Mouse (Mus musculus) monocyte, adult 5-6 weeks (primary cell): ENCODE results near the gene Mcm7. TPM values are rescaled to one million over a fixed set of nuclear protein-coding genes. Genes with fewer than 3 reads are reported as not detected.

ENCODE experiments used
- ATAC-seq: fragments of 153-309, 156-312 bp; replicated peaks from 2 replicates; pipeline ENCODE4 v1.8.0; 2017; ENCODE audit warnings: mild to moderate bottlenecking; ENCODE audit not compliant: low TSS enrichment, insufficient number of reproducible peaks, severe bottlenecking, poor library complexity, low FRiP score
- total RNA-seq: library from RNA; stranded (forward); fragments of 200-1000, 200-491, 200-594 nt; gene quantifications from 3 replicates; pipeline ENCODE4 v1.2.3, GENCODE M21; 2017

Gene Mcm7
- total RNA-seq, 1 experiment from 2014 or later = 70.8 TPM

DNA sequence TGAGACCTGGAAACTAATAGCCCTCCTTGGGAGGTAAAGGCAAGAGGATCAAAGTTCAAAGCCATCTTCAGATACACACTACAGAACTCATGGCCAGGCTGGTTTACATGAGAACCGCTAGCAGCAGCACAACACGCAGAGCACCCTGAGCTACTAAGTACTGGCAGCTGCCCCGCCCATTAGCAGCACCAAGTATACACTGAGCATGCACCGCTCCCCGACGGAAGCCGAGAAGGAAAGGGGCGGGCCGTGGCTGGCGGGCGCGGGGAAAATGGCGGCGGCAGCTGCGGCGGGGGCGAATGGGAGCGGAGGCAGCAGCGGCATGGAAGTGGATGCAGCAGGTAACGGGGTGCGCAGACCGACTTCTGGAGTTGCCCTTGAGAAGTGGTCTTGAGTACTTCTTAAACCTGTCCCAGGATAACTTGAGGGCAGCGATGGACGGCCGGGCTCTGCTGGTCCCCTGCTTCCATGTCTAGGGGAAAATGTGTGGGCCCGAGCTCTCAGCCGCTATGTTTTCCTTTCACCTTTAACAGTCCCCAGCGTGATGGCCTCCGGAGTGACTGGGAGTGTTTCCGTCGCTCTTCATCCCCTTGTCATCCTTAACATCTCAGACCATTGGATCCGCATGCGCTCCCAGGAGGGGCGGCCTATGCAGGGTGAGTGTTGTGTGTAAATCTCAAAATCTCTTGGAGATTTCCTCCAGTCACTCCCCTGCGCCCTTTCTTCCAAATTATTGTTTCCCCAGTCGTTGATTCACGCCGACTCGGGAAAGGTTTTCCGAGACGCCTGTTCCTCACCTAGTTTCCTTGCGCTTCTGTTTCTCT lies 11.2 kb downstream of the Mcm7 start, which contains the start of gene Cops6:
Cops6 (plus strand) TSS at position 230 of the 824 bp plus-strand sequence.
- peak; percentile 96 for ATAC-seq

DNA sequence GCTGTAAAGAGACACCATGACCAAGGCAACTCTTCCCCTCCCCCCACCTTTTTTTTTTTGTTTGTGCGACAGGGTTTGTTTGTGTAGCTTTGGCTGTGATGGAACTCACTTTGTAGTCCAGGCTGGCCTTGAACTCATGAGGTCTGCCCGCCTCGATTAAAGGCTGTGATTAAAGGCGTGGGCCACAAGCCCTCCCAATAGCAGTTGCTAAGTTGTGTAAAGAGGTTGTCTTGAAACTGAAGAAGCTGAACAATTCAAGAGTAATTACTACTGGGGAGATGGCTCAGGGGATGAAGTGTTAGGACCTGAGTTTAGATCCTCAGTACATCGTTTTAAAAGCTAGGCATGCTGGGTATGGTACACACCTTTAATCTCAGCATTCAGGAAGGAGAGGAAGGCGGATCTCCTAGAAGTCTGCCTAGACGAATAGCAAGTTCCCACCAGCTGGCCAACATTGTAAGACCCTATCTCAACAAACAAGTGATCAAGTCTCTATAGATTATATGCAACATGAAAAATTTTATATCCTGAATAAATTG lies 11.9 kb downstream of the Mcm7 start:
- no peak for ATAC-seq

GRCm38 (mm10) chr5:138155443-138155976 lies 16.7 kb downstream of the Mcm7 start, which contains the start of gene Zfp113:
TSS of gene Zfp113 (minus strand) at chr5:138155744.
- peak; percentile 97 for ATAC-seq

- ATAC-seq = no peak
These were observed 17.8 kb downstream of the Mcm7 start for GRCm38 (mm10) chr5:138154390-138154789.

DNA sequence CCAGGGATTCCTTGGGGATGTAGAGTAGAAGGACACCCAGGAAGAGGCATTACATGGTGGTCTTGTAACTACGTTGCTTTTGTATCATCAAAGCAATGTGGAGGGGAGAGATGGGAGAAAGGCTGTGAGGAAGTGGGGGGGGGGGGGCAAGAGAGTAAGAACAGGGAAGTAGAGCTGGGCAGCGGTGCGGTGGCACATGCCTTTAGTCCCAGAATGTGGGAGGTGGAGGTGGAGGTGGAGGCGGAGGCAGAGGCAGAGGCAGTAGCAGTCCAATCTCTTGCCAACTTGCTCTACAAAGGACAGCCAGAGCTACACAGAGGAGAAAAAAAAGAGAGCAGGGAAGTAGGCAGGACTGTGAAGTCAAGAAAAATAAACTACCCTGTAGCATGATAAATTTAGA lies 33.6 kb downstream of the Mcm7 start:
- ATAC-seq = no peak

DNA sequence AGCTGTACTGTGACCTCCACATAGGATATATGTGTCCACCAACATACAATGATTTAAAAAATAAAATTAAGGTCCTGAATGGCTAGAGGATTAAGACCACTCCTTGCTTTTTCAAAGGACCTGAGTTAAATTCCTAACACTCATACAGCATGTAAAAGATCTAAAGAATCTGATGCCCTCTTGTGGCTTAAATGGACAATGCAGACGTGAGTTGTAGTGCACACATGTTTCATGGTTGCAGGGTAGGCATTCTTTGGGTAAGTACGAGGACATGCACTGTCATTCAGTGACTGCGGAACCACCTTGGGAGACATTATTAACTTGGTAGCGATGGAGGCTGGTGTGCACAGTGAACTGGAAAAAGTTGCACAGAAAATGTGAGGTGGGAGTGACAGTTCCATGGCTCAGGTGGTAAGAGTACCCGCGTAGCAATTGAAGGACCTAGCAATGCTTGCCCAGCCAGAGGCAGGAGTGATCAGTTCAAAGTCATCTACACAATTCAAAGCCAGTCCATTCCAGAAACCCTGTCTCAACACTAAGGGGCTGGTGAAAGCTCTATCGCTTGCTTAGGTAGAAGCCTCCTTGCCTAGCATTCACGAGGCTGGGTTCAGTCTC lies 34.2 kb downstream of the Mcm7 start:
- ATAC-seq = peak; percentile 80

DNA sequence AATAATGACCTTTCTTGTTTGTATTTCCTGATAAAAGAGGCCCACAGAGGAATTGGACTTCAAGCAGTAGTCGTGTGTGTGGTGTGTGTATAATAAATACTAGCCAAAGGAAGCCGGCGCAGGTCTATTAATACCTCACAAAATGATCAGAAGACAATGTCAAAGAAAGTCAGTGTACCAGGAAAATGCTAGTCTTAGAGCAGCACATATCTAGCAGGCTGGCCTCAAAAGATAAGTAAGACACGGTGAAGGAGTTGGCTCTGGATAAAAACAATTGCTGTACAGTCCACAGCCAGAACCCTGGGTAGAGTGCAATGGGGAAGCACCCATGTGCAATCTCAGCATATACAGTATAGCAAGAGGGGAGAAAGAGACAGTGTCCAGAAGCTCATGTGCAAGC lies 35.0 kb downstream of the Mcm7 start:
- ATAC-seq = no peak

DNA sequence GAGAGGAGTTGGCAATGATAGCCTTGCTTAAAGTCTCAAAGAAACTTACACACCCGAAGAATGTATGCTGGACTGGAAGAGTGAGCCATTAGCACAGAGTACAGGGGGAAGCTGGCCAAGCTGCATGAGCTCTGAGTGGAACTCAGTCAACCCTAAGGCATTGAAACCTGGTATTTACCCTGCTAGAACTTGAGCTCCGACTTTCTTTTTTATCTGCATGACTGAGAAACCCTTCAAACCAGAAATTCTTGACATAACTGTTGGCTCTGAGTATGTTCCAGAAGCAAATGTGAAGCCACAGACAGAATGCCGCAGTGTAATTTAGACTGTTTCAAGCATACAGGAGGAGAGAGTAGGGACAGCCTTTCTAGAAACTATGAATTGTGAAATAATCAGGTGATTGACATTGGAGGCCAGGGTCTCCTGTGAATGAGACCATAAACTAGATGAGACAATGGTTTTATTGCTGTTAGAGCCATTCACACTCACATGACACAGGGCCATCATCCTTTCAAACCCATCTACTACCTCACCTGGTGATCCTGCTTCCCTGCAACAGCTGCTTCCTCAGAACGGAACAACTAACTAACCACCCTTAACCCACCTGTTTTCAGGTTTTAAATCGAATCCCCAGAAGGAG lies 39.7 kb downstream of the Mcm7 start:
- ATAC-seq = no peak

DNA sequence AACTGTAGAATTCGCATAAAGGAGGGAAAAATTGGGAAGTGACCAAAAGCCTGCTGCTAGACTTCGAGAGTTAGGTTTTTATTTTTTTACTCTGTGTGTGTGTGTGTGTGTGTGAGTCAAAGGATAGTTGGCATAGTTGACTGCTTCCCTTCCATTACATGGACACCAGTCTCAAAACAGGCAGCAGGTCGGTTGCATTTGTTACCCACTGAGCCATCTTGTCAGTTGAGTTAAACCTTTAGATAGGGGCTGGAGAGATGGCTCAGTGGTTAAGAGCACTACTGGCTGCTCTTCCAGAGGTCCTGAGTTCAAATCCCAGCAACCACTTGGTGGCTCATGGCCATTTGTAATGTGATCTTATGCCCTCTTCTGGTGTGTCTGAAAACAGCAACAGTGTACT lies 54.2 kb downstream of the Mcm7 start:
- ATAC-seq = no peak

DNA sequence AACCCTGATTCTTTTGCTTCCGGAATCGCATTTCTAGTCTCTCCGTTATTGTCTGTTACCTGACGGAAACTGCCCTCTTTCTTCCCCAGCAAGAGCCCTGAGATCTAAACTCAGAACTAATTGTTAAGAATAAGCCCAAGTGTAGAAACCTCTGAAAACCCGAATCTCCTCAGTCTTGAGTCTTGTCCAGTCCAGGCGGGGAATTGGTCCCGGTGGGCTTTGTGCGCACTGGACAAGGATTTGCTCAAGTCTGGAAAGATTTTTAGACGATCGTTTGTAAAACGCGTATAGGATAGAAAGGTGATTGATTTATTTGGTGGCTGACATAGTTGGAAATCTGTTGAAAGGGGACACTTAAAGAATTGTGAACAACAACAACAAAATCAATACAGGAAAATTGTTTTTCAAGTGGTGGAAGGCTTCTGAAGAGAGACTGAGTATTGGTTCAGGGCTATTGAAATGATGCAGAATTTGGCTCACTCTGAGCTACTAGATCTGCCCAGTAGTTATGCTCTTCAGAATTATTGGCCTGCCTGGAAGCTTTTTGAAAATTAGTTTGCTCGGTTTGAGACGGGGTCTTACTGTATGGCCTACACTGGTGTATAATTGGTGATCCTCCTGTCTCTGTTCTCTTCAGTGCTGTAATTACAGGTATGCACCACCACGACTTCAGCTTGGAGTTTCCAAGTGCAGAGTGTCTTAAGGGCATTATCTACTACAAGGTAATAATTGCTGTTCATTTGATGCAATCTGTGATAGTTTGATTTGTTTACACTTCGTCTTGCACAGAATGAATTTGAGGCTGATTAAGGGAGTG lies 54.8 kb downstream of the Mcm7 start:
- ATAC-seq = no peak

DNA sequence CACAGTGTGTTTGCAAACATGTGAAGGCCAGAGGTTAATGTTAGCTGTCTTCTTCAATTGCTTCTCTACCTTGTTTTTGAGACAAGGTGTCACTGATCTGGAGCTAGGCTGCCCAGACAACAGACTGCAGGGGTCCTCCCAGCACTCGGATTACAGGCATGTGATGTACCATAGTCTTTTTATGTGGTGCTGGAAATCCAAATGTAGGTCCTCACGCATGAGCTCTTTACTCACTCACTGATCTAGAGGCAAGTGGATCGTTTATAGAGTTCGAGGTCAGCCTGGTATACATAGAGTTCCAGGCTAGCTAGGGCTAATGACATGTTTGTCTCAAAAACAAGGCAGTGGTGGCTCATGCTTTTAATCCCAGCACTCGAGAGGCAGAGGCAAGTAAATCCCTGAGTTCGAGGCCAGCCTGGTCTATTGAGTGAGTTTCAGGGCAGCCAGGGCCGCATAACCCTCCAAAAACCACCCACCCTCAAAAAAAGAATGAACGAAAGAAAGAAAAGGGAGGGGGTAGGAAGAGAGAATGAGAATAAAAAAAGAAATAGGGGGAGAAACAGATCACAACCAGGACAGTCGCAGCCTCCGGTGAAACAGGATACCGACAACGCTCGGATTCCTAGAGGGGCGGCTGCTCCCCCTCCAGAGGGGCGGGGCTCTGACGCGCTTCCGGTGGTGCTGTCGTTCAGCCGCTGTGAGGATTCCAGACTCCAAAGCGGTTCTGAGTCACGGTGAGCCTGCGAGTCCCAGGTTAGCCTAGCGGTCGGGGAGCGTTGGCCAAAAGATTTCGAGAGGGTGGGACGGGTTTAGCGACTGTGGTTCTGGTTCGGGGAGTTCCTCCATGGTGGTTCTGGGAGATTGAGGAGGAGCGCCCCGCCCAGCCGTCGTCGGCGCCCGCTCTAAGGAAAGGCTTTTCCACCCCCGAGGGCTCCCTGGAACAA lies 55.7 kb downstream of the Mcm7 start, which contains the start of gene Zscan21:
Zscan21 (plus strand) TSS at position 649 of the 944 bp plus-strand sequence.
- ATAC-seq = peak; percentile 97

Other genes starting within 250 kb of the Mcm7 start
- gene Gjc3, start 209.3 kb downstream of the Mcm7 start, total RNA-seq = 0.29 TPM in 1 of 3 replicates, not detected in the others
- gene Azgp1, start 190.9 kb downstream of the Mcm7 start, total RNA-seq = not detected in 3 replicates
- not detected in 3 replicates for gene Smok3a, start 151.2 kb downstream of the Mcm7 start, total RNA-seq
- gene Smok3b, start 151.0 kb downstream of the Mcm7 start, total RNA-seq = not detected in 3 replicates
- gene Smok3c, start 119.2 kb downstream of the Mcm7 start, total RNA-seq = not detected in 3 replicates
- 13.7 to 19.2 TPM (median 14.7 TPM) in 3 replicates for gene Zkscan1, start 87.3 kb downstream of the Mcm7 start, total RNA-seq
- 6.9 to 14.7 TPM (median 7.6 TPM) in 3 replicates for gene Zscan21, start 55.5 kb downstream of the Mcm7 start, total RNA-seq
- 2.5 to 8.9 TPM (median 3.0 TPM) in 3 replicates for gene Zfp113, start 16.7 kb downstream of the Mcm7 start, total RNA-seq
- gene Cops6, start 11.4 kb downstream of the Mcm7 start, total RNA-seq = 23.6 to 44.1 TPM (median 36.4 TPM) in 3 replicates
- 26.2 to 32.8 TPM (median 27.0 TPM) in 3 replicates for gene Ap4m1, start 420 bp downstream of the Mcm7 start, total RNA-seq
- 14.3 to 27.3 TPM (median 19.1 TPM) in 3 replicates for gene Taf6, start 15.0 kb upstream of the Mcm7 start, total RNA-seq
- 38.5 to 45.5 TPM (median 43.7 TPM) in 3 replicates for gene Cnpy4, start 15.1 kb upstream of the Mcm7 start, total RNA-seq
- gene Mblac1, start 21.9 kb upstream of the Mcm7 start, total RNA-seq = 1.1 TPM in 1 of 3 replicates, not detected in the others
- gene Nxpe5, start 53.5 kb upstream of the Mcm7 start, total RNA-seq = 0.48 TPM in 1 of 3 replicates, not detected in the others
- gene Lamtor4, start 83.1 kb upstream of the Mcm7 start, total RNA-seq = 40.8 to 59.6 TPM (median 40.9 TPM) in 3 replicates
- gene BC037034, start 91.6 kb upstream of the Mcm7 start, total RNA-seq = 18.5 to 45.5 TPM (median 18.5 TPM) in 3 replicates
- gene Gal3st4, start 100.4 kb upstream of the Mcm7 start, total RNA-seq = not detected in 3 replicates
- not detected in 3 replicates for gene Gm43720, start 107.5 kb upstream of the Mcm7 start, total RNA-seq
- gene Gpc2, start 107.6 kb upstream of the Mcm7 start, total RNA-seq = 0.53 to 0.87 TPM (median 0.67 TPM) in 3 replicates
- 1.3 to 2.2 TPM (median 1.6 TPM) in 3 replicates for gene Stag3, start 107.8 kb upstream of the Mcm7 start, total RNA-seq
- gene Pvrig, start 169.5 kb upstream of the Mcm7 start, total RNA-seq = 7.1 to 30.4 TPM (median 8.3 TPM) in 3 replicates